Mouse (Mus musculus): Measurements from ENCODE around the gene Gstm4. TPM values are rescaled to one million over a fixed set of nuclear protein-coding genes. Genes with fewer than 3 reads are reported as not detected.
"Not testable (repeated sequence)": the region's sequence is repeated elsewhere in the genome, so short reads cannot be mapped to it uniquely, and the experiment has no call there.

Gene Gstm4
- polyA plus RNA-seq, 1 experiment from 2014 or later: 14.2 TPM

DNA sequence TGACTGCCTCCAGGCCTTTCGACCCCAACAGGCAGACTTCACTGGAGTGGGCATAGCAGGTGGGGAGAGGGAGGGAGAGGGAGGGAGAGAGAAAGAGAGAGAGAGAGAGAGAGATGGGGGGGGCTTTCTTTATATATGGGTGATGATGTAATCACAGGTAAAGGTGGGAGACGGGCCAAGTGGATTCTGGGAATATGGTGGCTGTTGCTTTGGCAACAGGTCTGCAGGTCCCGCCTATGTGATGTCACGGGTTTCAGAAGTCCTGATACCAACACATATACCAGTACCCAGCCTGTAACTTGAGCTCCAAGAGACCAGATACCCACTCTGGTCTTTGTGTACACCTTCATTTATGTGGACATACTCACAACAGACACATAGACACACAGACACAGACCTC is 48.1 kb downstream of the Gstm4 start:
- no peak for ATAC-seq (ENCODE audit: low read depth)
- Histone ChIP-seq H3K4me2 (ENCODE audit: low read depth, low read length) (no peak overlapping the region), H3K4me1 (ENCODE audit: control insufficient read depth, insufficient read depth, low read length) (no peaks in the 10 kb centered on the region), H3K36me3 (ENCODE audit: control insufficient read depth, insufficient read depth, low read length) (no peaks in the 10 kb centered on the region), H3K27ac (replicated peaks; ENCODE audit: low read depth, low read length) (no peak overlapping the region), H3K9me3 (ENCODE audit: control insufficient read depth, low read length) (no peaks in the 10 kb centered on the region), H3K9ac (ENCODE audit: low read depth, low read length) (no peak overlapping the region), H3K4me3 (ENCODE audit: low read depth, low read length) (no peak overlapping the region), H3K27me3 (replicated peaks; ENCODE audit: control insufficient read depth, insufficient read depth, low read length) (no peaks in the 10 kb centered on the region)
- DNase-seq (ENCODE audit: low spot score): no peak
- 76% methylated on average over 4 of the region's 4 CpGs for WGBS

DNA sequence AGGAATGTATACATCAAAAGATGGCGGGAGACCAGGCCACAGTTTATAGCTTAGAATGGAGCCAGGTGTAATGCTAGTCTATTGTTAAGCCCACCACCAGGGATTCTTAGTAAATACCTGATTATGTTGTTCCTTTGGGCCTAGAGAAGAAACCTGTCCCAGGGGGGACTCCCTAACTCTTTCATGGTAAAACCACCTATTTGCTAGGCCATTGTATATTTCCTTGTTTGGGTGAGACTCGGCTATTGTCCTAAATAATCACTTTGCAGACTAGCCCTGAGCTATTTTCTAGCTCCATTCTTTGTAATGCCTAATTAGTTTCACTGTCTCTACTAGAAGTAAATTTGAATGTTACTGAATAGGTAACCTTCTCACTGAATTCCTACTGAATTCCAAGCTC is 48.7 kb downstream of the Gstm4 start:
- DNase-seq (ENCODE audit: low spot score); H3K9ac ChIP-seq (ENCODE audit: low read depth, low read length); H3K4me2 ChIP-seq (ENCODE audit: low read depth, low read length); H3K27ac ChIP-seq (replicated peaks; ENCODE audit: low read depth, low read length); H3K4me3 ChIP-seq (ENCODE audit: low read depth, low read length); ATAC-seq (ENCODE audit: low read depth); H3K27me3 ChIP-seq (replicated peaks; ENCODE audit: control insufficient read depth, insufficient read depth, low read length); H3K4me1 ChIP-seq (ENCODE audit: control insufficient read depth, insufficient read depth, low read length); H3K36me3 ChIP-seq (ENCODE audit: control insufficient read depth, insufficient read depth, low read length); H3K9me3 ChIP-seq (ENCODE audit: control insufficient read depth, low read length): not testable (repeated sequence)
- 71% methylated on average over 2 of the region's 2 CpGs for WGBS

Other genes starting within 250 kb of the Gstm4 start
- gene Eps8l3, start 167.7 kb downstream of the Gstm4 start, polyA plus RNA-seq (2014; fragmentation: Nextera tagmentation; extraction: Ambion mirVana): not detected in 2 replicates
- gene Gstm5, start 149.1 kb downstream of the Gstm4 start, polyA plus RNA-seq (2014; fragmentation: Nextera tagmentation; extraction: Ambion mirVana): 226 and 261 TPM in 2 replicates
- 13.9 and 15.2 TPM in 2 replicates for gene Gstm7, start 113.1 kb downstream of the Gstm4 start, polyA plus RNA-seq (2014; fragmentation: Nextera tagmentation; extraction: Ambion mirVana)
- 7.5 and 7.7 TPM in 2 replicates for gene Gstm6, start 101.1 kb downstream of the Gstm4 start, polyA plus RNA-seq (2014; fragmentation: Nextera tagmentation; extraction: Ambion mirVana)
- 0.17 TPM in 1 of 2 replicates, not detected in the other for gene Gstm3, start 75.6 kb downstream of the Gstm4 start, polyA plus RNA-seq (2014; fragmentation: Nextera tagmentation; extraction: Ambion mirVana)
- 60.5 and 64.7 TPM in 2 replicates for gene Gstm2, start 58.4 kb downstream of the Gstm4 start, polyA plus RNA-seq (2014; fragmentation: Nextera tagmentation; extraction: Ambion mirVana)
- 223 and 225 TPM in 2 replicates for gene Gstm1, start 26.9 kb downstream of the Gstm4 start, polyA plus RNA-seq (2014; fragmentation: Nextera tagmentation; extraction: Ambion mirVana)
- 31.6 and 33.8 TPM in 2 replicates for gene Ampd2, start 41.8 kb upstream of the Gstm4 start, polyA plus RNA-seq (2014; fragmentation: Nextera tagmentation; extraction: Ambion mirVana)
- 0.35 and 0.53 TPM in 2 replicates for gene Gnat2, start 47.9 kb upstream of the Gstm4 start, polyA plus RNA-seq (2014; fragmentation: Nextera tagmentation; extraction: Ambion mirVana)
- gene Gnai3, start 101.3 kb upstream of the Gstm4 start, polyA plus RNA-seq (2014; fragmentation: Nextera tagmentation; extraction: Ambion mirVana): 157 and 172 TPM in 2 replicates
- 0.42 and 0.45 TPM in 2 replicates for gene Gpr61, start 110.0 kb upstream of the Gstm4 start, polyA plus RNA-seq (2014; fragmentation: Nextera tagmentation; extraction: Ambion mirVana)
- 5.1 and 5.3 TPM in 2 replicates for gene Amigo1, start 141.4 kb upstream of the Gstm4 start, polyA plus RNA-seq (2014; fragmentation: Nextera tagmentation; extraction: Ambion mirVana)
- 1.9 and 2.7 TPM in 2 replicates for gene Cyb561d1, start 156.3 kb upstream of the Gstm4 start, polyA plus RNA-seq (2014; fragmentation: Nextera tagmentation; extraction: Ambion mirVana)
- 15.6 and 20.2 TPM in 2 replicates for gene Atxn7l2, start 166.0 kb upstream of the Gstm4 start, polyA plus RNA-seq (2014; fragmentation: Nextera tagmentation; extraction: Ambion mirVana)
- gene Sypl2, start 181.8 kb upstream of the Gstm4 start, polyA plus RNA-seq (2014; fragmentation: Nextera tagmentation; extraction: Ambion mirVana): 6.8 and 11.4 TPM in 2 replicates
- 303 and 324 TPM in 2 replicates for gene Psma5, start 212.0 kb upstream of the Gstm4 start, polyA plus RNA-seq (2014; fragmentation: Nextera tagmentation; extraction: Ambion mirVana)
- 16.5 and 18.0 TPM in 2 replicates for gene Sort1, start 239.2 kb upstream of the Gstm4 start, polyA plus RNA-seq (2014; fragmentation: Nextera tagmentation; extraction: Ambion mirVana)